Mouse (Mus musculus): ENCODE results near the gene Irx3.

Irx3 gene

GRCm38 (mm10) chr8:91801241-91801811 is 541 bp downstream of the Irx3 start:
- no peak for DNase-seq (ENCODE audit: low spot score in 2 of 2)

GRCm38 (mm10) chr8:91800523-91801240 is 1.2 kb downstream of the Irx3 start:
- no peak for DNase-seq (ENCODE audit: low spot score in 2 of 2)

- no peak for DNase-seq (ENCODE audit: low spot score in 2 of 2)
Observed at GRCm38 (mm10) chr8:91799681-91800522, 2.0 kb downstream of the Irx3 start.

- DNase-seq (ENCODE audit: low spot score in 2 of 2): no peak
Observed at GRCm38 (mm10) chr8:91799016-91799581, 2.8 kb downstream of the Irx3 start.

- DNase-seq (ENCODE audit: low spot score in 2 of 2): no peak
Observed at GRCm38 (mm10) chr8:91797626-91798271, 4.1 kb downstream of the Irx3 start.

- DNase-seq (ENCODE audit: low spot score in 2 of 2): no peak
Observed at GRCm38 (mm10) chr8:91793846-91794245, 8.0 kb downstream of the Irx3 start.

GRCm38 (mm10) chr8:91787194-91787895 is 14.5 kb downstream of the Irx3 start:
- no peak for DNase-seq (ENCODE audit: low spot score in 2 of 2)

- no peak for DNase-seq (ENCODE audit: low spot score in 2 of 2)
Observed at GRCm38 (mm10) chr8:91782940-91783339, 18.9 kb downstream of the Irx3 start.

GRCm38 (mm10) chr8:91782201-91782600 is 19.7 kb downstream of the Irx3 start:
- DNase-seq (ENCODE audit: low spot score in 2 of 2): no peak

GRCm38 (mm10) chr8:91780648-91781047 is 21.2 kb downstream of the Irx3 start:
- no peak for DNase-seq (ENCODE audit: low spot score in 2 of 2)

- no peak for DNase-seq (ENCODE audit: low spot score in 2 of 2)
Observed at GRCm38 (mm10) chr8:91768857-91769256, 33.0 kb downstream of the Irx3 start.

GRCm38 (mm10) chr8:91765411-91766034 is 36.3 kb downstream of the Irx3 start:
- no peak for DNase-seq (ENCODE audit: low spot score in 2 of 2)

- DNase-seq (ENCODE audit: low spot score in 2 of 2): no peak
Observed at GRCm38 (mm10) chr8:91755566-91755965, 46.3 kb downstream of the Irx3 start.

- no peak for DNase-seq (ENCODE audit: low spot score in 2 of 2)
Observed at GRCm38 (mm10) chr8:91755062-91755461, 46.8 kb downstream of the Irx3 start.

- DNase-seq (ENCODE audit: low spot score in 2 of 2): no peak
Observed at GRCm38 (mm10) chr8:91750794-91751125, 51.1 kb downstream of the Irx3 start.

GRCm38 (mm10) chr8:91750096-91750793 is 51.6 kb downstream of the Irx3 start:
- no peak for DNase-seq (ENCODE audit: low spot score in 2 of 2)

- DNase-seq (ENCODE audit: low spot score in 2 of 2): no peak
Observed at GRCm38 (mm10) chr8:91749412-91749811, 52.5 kb downstream of the Irx3 start.

Data from thymus, postnatal 10 days (tissue).